Mouse (Mus musculus): Measurements from ENCODE around the gene Spryd3. TPM values are rescaled to one million over a fixed set of nuclear protein-coding genes. Genes with fewer than 3 reads are reported as not detected.

The Spryd3 gene
- polyA plus RNA-seq, 1 experiment: 26.0 TPM

DNA sequence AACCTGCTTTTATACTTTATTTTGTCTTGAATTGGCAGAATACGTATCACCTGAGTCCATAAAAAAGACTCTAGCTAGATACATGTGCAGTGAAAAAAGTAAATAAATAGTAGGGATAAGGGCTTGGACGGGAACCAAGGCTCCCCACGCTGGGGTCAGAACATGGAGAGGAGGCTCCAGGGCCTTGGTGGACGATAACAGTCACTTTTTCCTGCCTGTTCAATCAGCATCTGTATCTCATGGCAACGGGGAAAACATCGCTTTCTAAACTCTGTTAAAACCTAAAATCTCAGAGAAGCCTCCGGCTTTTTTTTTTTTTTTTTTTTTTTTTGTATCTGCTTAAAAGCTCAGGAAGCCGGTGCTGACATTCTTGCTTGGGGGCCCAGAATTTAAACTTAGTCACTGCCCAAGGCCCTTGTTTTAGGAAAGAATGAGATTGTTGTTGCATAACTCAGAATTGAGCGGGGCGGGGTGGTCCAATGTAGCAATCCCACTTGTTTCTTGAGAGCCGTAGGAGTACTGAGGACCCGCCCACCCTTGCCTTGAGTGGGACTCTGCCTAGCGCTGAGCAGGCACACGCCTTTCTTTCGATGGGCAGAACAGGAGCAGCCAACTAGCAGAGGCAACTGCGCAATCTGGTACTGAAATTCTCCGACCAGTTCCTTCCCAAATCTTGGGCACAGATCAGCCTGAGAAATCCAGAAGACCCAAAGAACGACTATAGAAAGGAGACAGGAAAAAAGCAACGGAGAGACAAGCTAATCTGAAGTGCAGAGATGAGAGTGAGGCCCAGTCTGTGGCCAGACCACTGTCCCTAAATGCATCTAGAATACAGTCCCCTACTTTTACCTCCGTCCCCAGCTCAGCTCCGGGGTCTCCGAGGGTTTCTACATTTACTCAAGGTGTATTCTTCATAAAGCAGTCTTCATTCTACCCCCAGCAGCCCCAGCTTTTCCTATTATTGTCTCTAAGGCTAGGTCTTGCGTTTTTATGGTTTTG lies 7.2 kb upstream of the Spryd3 start:
- Histone ChIP-seq H3K27me3 (ENCODE audit: control insufficient read depth, insufficient read depth, low read length) (no peaks in the 10 kb centered on the region; the same call in 1 of the 2 replicates), H3K4me1 (ENCODE audit: control insufficient read depth, insufficient read depth, insufficient read length) (no peaks in the 10 kb centered on the region), H3K4me3 (ENCODE audit: extremely low read depth, insufficient read depth, insufficient read length) (no peak overlapping the region), H3K27ac (ENCODE audit: insufficient read depth, low read length) (no peak overlapping the region), H3K36me3 (ENCODE audit: control insufficient read depth, insufficient read depth, low read length) (no peaks in the 10 kb centered on the region)
- WGBS: 79% methylated on average over 23 of the region's 23 CpGs
- no peak for TF ChIP-seq POLR2A (IDR thresholded peaks at IDR 0.05; ENCODE audit: low read depth, low read length)
- DNase-seq (ENCODE audit: low read depth in 1 of 2, low spot score in 2 of 2): no peak

DNA sequence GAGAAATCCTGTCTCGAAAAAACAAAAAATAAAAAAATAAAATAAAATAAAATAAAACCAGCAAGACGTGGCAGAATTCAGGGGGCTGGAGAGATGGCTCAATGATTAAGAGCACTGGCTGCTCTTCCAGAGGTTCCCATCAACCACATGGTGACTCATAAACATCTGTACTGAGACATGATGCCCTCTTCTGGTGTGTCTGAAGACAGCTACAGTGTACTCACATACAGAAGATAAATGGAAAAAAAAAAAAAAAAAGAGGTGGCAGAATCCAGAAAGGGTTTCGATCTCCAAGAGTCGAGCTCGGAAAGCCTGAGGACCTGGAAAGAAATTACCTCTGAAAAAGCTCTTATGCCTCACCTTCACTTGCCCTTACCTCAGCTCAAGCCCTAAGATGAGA lies 5.1 kb upstream of the Spryd3 start:
- TF ChIP-seq CTCF (IDR thresholded peaks at IDR 0.05; ENCODE audit: extremely low read depth, insufficient read depth, insufficient read length, insufficient replicate concordance) (no peak), POLR2A (IDR thresholded peaks at IDR 0.05; ENCODE audit: low read depth, low read length) (no peak)
- DNase-seq (ENCODE audit: low read depth in 1 of 2, low spot score in 2 of 2): no peak
- WGBS: 90% methylated on average over 5 of the region's 5 CpGs
- Histone ChIP-seq H3K27me3 (ENCODE audit: control insufficient read depth, insufficient read depth, low read length) (no peaks in the 10 kb centered on the region; the same call in 1 of the 2 replicates), H3K36me3 (ENCODE audit: control insufficient read depth, insufficient read depth, low read length) (no peaks in the 10 kb centered on the region), H3K4me1 (ENCODE audit: control insufficient read depth, insufficient read depth, insufficient read length) (no peaks in the 10 kb centered on the region), H3K27ac (ENCODE audit: insufficient read depth, low read length) (no peak overlapping the region), H3K4me3 (ENCODE audit: extremely low read depth, insufficient read depth, insufficient read length) (no peak overlapping the region)

GRCm38 (mm10) chr15:102135522-102136128 lies 409 bp downstream of the Spryd3 start:
- no peak for DNase-seq (ENCODE audit: low read depth in 1 of 2, low spot score in 2 of 2)
- Histone ChIP-seq H3K4me1 (ENCODE audit: control insufficient read depth, insufficient read depth, insufficient read length) (peaks cover 2% of the 10 kb centered on the region; the same call in 1 of the 2 replicates), H3K4me3 (ENCODE audit: extremely low read depth, insufficient read depth, insufficient read length) (peak overlapping the region; percentile 85), H3K27me3 (ENCODE audit: control insufficient read depth, insufficient read depth, low read length) (no peaks in the 10 kb centered on the region), H3K36me3 (ENCODE audit: control insufficient read depth, insufficient read depth, low read length) (peaks cover 11% of the 10 kb centered on the region), H3K27ac (ENCODE audit: insufficient read depth, low read length) (peak overlapping the region; percentile 41; the same call in 1 of the 2 replicates)
- under 1% methylated on average over 35 of the region's 35 CpGs for WGBS
- TF ChIP-seq POLR2A (IDR thresholded peaks at IDR 0.05; ENCODE audit: low read depth, low read length) (no peak), CTCF (IDR thresholded peaks at IDR 0.05; ENCODE audit: extremely low read depth, insufficient read depth, insufficient read length, insufficient replicate concordance) (no peak)

GRCm38 (mm10) chr15:102134709-102135108 lies 1.3 kb downstream of the Spryd3 start:
- no peak overlapping the region for H3K27ac ChIP-seq (ENCODE audit: insufficient read depth, low read length)
- TF ChIP-seq CTCF (IDR thresholded peaks at IDR 0.05; ENCODE audit: extremely low read depth, insufficient read depth, insufficient read length, insufficient replicate concordance): no peak
- TF ChIP-seq POLR2A (IDR thresholded peaks at IDR 0.05; ENCODE audit: low read depth, low read length): no peak
- H3K27me3 ChIP-seq (ENCODE audit: control insufficient read depth, insufficient read depth, low read length): no peaks in the 10 kb centered on the region
- peaks cover 18% of the 10 kb centered on the region for H3K36me3 ChIP-seq (ENCODE audit: control insufficient read depth, insufficient read depth, low read length)
- no peak for DNase-seq (ENCODE audit: low read depth in 1 of 2, low spot score in 2 of 2)
- H3K4me1 ChIP-seq (ENCODE audit: control insufficient read depth, insufficient read depth, insufficient read length): peaks cover 2% of the 10 kb centered on the region; the same call in 1 of the 2 replicates
- no peak overlapping the region for H3K4me3 ChIP-seq (ENCODE audit: extremely low read depth, insufficient read depth, insufficient read length)
- 95% methylated on average over 2 of the region's 2 CpGs for WGBS

DNA sequence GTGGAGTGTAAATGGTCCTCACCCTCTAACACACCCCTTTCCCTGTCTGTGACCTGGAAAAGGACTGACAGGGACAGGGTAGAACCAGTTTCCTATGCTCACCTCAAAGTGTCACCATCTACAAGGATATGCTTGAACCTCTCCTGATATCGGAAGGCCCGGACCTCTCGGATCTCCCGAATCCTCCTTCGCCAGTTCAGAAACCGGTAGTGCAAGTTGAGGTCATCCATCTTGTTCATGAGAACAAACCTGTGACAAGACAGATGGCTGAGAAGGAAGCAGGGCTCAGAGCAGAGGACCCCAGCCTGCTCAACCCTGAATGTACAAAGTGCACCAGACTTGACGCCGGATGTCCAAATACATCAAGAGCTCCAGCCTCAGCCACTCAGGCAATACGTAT lies 2.7 kb downstream of the Spryd3 start:
- peaks cover 25% of the 10 kb centered on the region for H3K36me3 ChIP-seq (ENCODE audit: control insufficient read depth, insufficient read depth, low read length)
- 93% methylated on average over 9 of the region's 9 CpGs for WGBS
- H3K27me3 ChIP-seq (ENCODE audit: control insufficient read depth, insufficient read depth, low read length): no peaks in the 10 kb centered on the region
- H3K4me3 ChIP-seq (ENCODE audit: extremely low read depth, insufficient read depth, insufficient read length): no peak overlapping the region
- peaks cover 2% of the 10 kb centered on the region; the same call in 1 of the 2 replicates for H3K4me1 ChIP-seq (ENCODE audit: control insufficient read depth, insufficient read depth, insufficient read length)
- DNase-seq (ENCODE audit: low read depth in 1 of 2, low spot score in 2 of 2): no peak
- H3K27ac ChIP-seq (ENCODE audit: insufficient read depth, low read length): no peak overlapping the region
- TF ChIP-seq CTCF (IDR thresholded peaks at IDR 0.05; ENCODE audit: extremely low read depth, insufficient read depth, insufficient read length, insufficient replicate concordance) (no peak), POLR2A (IDR thresholded peaks at IDR 0.05; ENCODE audit: low read depth, low read length) (no peak)

- Histone ChIP-seq H3K36me3 (ENCODE audit: control insufficient read depth, insufficient read depth, low read length) (peaks cover 43% of the 10 kb centered on the region), H3K27me3 (ENCODE audit: control insufficient read depth, insufficient read depth, low read length) (no peaks in the 10 kb centered on the region), H3K4me1 (ENCODE audit: control insufficient read depth, insufficient read depth, insufficient read length) (no peaks in the 10 kb centered on the region), H3K4me3 (ENCODE audit: extremely low read depth, insufficient read depth, insufficient read length) (no peak overlapping the region), H3K27ac (ENCODE audit: insufficient read depth, low read length) (no peak overlapping the region)
- 68% methylated on average over 2 of the region's 2 CpGs for WGBS
- no peak for DNase-seq (ENCODE audit: low read depth in 1 of 2, low spot score in 2 of 2)
- TF ChIP-seq POLR2A (IDR thresholded peaks at IDR 0.05; ENCODE audit: low read depth, low read length) (no peak), CTCF (IDR thresholded peaks at IDR 0.05; ENCODE audit: extremely low read depth, insufficient read depth, insufficient read length, insufficient replicate concordance) (no peak)
Measured at GRCm38 (mm10) chr15:102126303-102126702, 9.7 kb downstream of the Spryd3 start.
